Mouse (Mus musculus): Measurements from ENCODE around the gene Wdr49. TPM values are rescaled to one million over a fixed set of nuclear protein-coding genes. Genes with fewer than 3 reads are reported as not detected.
A peak's percentile ranks its signal among the peaks of the same experiment; 100 is the strongest.

Gene Wdr49
- not detected in 2 replicates for polyA plus RNA-seq (2015; fragmentation: Nextera tagmentation; extraction: Ambion mirVana)

DNA sequence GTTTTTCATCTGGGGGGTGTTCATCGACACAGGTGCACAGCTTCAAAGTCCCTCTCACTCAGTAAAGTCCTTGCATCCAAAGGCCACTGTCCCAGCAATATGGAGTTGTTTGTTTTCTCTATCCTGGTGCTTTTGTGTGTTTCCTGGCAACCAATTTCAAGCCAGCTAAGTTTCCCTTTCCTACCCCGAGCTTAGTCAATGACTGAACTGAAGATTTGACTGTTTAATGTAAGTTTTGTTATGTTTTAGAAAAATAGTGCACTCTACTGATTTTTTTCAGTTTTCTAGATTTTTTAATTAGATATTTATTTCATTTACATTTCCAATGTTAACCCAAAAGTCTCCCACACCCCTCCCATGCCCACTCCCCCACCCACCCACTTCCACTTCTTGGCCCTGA is at the start of gene Wdr49:
Wdr49 (minus strand) TSS at position 101 of the 400 bp plus-strand sequence.
- Histone ChIP-seq H3K4me2 (replicated peaks; ENCODE audit: low read depth) (no peak within 1 kb of the TSS), H3K4me1 (replicated peaks; ENCODE audit: control insufficient read depth, insufficient read depth) (no peaks in the 10 kb centered on the region), H3K4me3 (ENCODE audit: low read depth, low read length) (no peak within 1 kb of the TSS), H3K27ac (replicated peaks) (no peak within 1 kb of the TSS), H3K9me3 (ENCODE audit: control insufficient read depth, low read length) (no peaks in the 10 kb centered on the region), H3K9ac (ENCODE audit: low read length) (no peak within 1 kb of the TSS), H3K36me3 (ENCODE audit: control insufficient read depth, insufficient read depth, low read length) (no peaks in the 10 kb centered on the region), H3K27me3 (ENCODE audit: control insufficient read depth, insufficient read depth, low read length) (no peaks in the 10 kb centered on the region)
- no peak for DNase-seq (ENCODE audit: low spot score)
- no peak for ATAC-seq (ENCODE audit: low FRiP score, low TSS enrichment)
- TF ChIP-seq EP300 (optimal IDR thresholded peaks at IDR 0.05) (no peak), CTCF (IDR thresholded peaks at IDR 0.05; ENCODE audit: low read depth) (no peak)
- 45% methylated on average over 2 of the region's 2 CpGs for WGBS

DNA sequence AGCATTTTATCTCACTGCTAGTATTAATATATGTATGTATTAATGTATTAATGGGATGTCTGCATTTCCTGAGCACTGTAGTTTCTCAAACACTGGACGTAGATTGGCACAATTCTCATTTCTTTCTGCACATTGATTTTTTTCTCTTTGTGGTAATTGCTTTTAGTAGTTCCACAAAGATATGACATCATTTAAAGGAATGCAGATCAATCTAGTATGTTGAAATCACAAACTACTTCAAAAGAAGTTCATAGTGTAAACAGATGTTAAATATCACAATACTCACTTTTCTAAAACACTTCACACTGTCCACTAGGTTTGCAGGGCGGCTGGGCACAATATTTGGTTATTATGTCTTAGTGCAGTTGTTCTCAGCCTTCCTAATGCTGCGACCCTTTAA is 49.1 kb upstream of the Wdr49 start:
- 63% methylated on average over 3 of the region's 3 CpGs for WGBS
- H3K27me3 ChIP-seq (ENCODE audit: control insufficient read depth, insufficient read depth, low read length), result no peaks in the 10 kb centered on the region
- ATAC-seq (ENCODE audit: low FRiP score, low TSS enrichment), result no peak

DNA sequence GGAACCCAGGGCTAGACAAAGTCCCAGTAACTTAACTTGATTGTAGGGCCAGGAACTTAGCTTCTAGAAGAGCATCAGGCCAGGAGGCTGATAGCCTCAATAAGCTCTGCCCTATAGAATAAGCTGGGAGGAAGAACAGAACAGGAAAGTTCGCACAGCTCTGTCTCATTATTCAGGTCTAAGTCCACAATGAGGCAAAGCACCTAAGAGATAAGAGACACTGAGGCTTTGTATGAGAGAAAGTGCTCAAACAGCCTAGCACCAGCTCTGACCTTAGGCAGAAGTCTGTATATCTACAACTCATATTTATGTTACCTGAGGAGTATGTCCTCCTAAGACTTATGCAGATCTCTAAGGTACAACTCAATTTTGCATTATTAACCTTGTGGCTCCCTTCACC is 40.6 kb upstream of the Wdr49 start:
- Histone ChIP-seq H3K4me1 (replicated peaks; ENCODE audit: control insufficient read depth, insufficient read depth) (no peaks in the 10 kb centered on the region), H3K4me3 (ENCODE audit: low read depth, low read length) (no peak overlapping the region), H3K27ac (replicated peaks) (no peak overlapping the region), H3K4me2 (replicated peaks; ENCODE audit: low read depth) (no peak overlapping the region), H3K27me3 (ENCODE audit: control insufficient read depth, insufficient read depth, low read length) (no peaks in the 10 kb centered on the region), H3K9me3 (ENCODE audit: control insufficient read depth, low read length) (no peaks in the 10 kb centered on the region), H3K36me3 (ENCODE audit: control insufficient read depth, insufficient read depth, low read length) (peaks cover 12% of the 10 kb centered on the region; the same call in 1 of the 2 replicates), H3K9ac (ENCODE audit: low read length) (no peak overlapping the region)
- DNase-seq (ENCODE audit: low spot score) (no peak), ATAC-seq (ENCODE audit: low FRiP score, low TSS enrichment) (peak; percentile 74)
- 73% methylated on average over 1 of the region's 1 CpGs for WGBS
- TF ChIP-seq CTCF (IDR thresholded peaks at IDR 0.05; ENCODE audit: low read depth), result no peak

More for the DNA sequence above, 49.1 kb upstream of the Wdr49 start:
- H3K9me3 ChIP-seq (ENCODE audit: control insufficient read depth, low read length), result no peaks in the 10 kb centered on the region
- H3K4me2 ChIP-seq (replicated peaks; ENCODE audit: low read depth), result no peak overlapping the region
- no peak overlapping the region for H3K27ac ChIP-seq (replicated peaks)
- H3K9ac ChIP-seq (ENCODE audit: low read length), result no peak overlapping the region
- DNase-seq (ENCODE audit: low spot score), result no peak
- H3K4me1 ChIP-seq (replicated peaks; ENCODE audit: control insufficient read depth, insufficient read depth), result no peaks in the 10 kb centered on the region
- TF ChIP-seq EP300 (optimal IDR thresholded peaks at IDR 0.05) (no peak), CTCF (IDR thresholded peaks at IDR 0.05; ENCODE audit: low read depth) (no peak)
- H3K4me3 ChIP-seq (ENCODE audit: low read depth, low read length), result no peak overlapping the region
- no peaks in the 10 kb centered on the region; the same call in 1 of the 2 replicates for H3K36me3 ChIP-seq (ENCODE audit: control insufficient read depth, insufficient read depth, low read length)

DNA sequence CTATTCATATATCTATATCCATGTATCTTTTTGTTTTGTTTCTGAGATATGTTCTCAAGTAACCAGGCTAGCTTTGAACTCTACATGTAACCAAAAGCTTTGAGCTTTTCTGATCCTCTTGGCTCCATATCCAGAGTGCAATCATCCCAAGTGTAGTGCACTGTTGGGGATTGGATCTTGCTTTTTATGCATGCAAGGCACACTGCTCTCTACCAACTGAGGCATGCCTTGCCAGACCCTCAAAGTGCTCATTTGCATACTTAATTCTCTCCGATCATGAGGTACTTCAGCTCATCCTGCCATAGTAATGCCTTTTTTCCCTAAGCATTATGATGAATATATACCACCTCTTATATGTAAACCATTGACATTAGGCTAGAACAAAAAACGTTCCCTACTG is 39.4 kb upstream of the Wdr49 start:
- no peak overlapping the region for H3K27ac ChIP-seq (replicated peaks)
- H3K9me3 ChIP-seq (ENCODE audit: control insufficient read depth, low read length), result no peaks in the 10 kb centered on the region
- DNase-seq (ENCODE audit: low spot score), result no peak
- no peaks in the 10 kb centered on the region for H3K27me3 ChIP-seq (ENCODE audit: control insufficient read depth, insufficient read depth, low read length)
- no peak for ATAC-seq (ENCODE audit: low FRiP score, low TSS enrichment)
- no peak overlapping the region for H3K9ac ChIP-seq (ENCODE audit: low read length)
- WGBS, result 86% methylated on average over 2 of the region's 2 CpGs
- TF ChIP-seq CTCF (IDR thresholded peaks at IDR 0.05; ENCODE audit: low read depth) (no peak), EP300 (optimal IDR thresholded peaks at IDR 0.05) (no peak)
- no peak overlapping the region for H3K4me3 ChIP-seq (ENCODE audit: low read depth, low read length)
- H3K4me2 ChIP-seq (replicated peaks; ENCODE audit: low read depth), result no peak overlapping the region
- H3K36me3 ChIP-seq (ENCODE audit: control insufficient read depth, insufficient read depth, low read length), result peaks cover 12% of the 10 kb centered on the region; the same call in 1 of the 2 replicates
- no peaks in the 10 kb centered on the region for H3K4me1 ChIP-seq (replicated peaks; ENCODE audit: control insufficient read depth, insufficient read depth)

DNA sequence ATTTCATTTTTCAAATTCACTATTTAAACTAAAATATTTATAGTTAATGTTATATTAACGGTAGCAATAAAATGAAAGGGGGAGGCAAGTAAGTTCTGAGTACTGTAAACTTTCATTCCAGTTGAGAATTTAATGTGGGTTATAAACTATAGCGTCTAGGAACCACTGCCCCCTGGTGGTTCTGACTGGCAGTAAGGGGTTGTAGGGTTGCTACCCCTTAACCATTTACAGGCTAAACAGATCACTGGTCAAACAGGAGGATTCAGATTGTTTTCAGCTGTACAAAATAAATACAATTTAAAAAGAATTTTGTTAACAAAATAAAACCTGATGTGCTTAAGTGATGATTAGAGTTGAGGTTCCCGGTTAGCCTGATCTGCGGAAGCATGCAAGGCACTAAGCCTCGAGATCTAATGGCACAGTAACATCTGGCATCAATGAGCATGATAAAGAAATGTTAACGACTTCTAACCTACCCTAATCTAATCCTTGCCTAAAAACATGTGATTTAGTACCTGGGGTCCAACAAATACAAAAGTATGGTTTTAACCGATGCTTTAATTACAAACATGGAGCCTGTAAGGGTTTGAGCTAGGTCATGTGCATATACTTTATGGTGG is 35.8 kb upstream of the Wdr49 start:
- Histone ChIP-seq H3K27ac (replicated peaks) (no peak overlapping the region), H3K9me3 (ENCODE audit: control insufficient read depth, low read length) (no peaks in the 10 kb centered on the region), H3K4me1 (replicated peaks; ENCODE audit: control insufficient read depth, insufficient read depth) (no peaks in the 10 kb centered on the region), H3K27me3 (ENCODE audit: control insufficient read depth, insufficient read depth, low read length) (no peaks in the 10 kb centered on the region), H3K36me3 (ENCODE audit: control insufficient read depth, insufficient read depth, low read length) (peaks cover 7% of the 10 kb centered on the region), H3K4me2 (replicated peaks; ENCODE audit: low read depth) (no peak overlapping the region), H3K9ac (ENCODE audit: low read length) (no peak overlapping the region), H3K4me3 (ENCODE audit: low read depth, low read length) (no peak overlapping the region)
- no peak for TF ChIP-seq EP300 (optimal IDR thresholded peaks at IDR 0.05)
- peak; percentile 71 for TF ChIP-seq CTCF (IDR thresholded peaks at IDR 0.05; ENCODE audit: low read depth)
- DNase-seq (ENCODE audit: low spot score) (peak; percentile 46), ATAC-seq (ENCODE audit: low FRiP score, low TSS enrichment) (no peak)
- WGBS, result 79% methylated on average over 7 of the region's 7 CpGs

Data from stomach, postnatal 0 days (tissue).